Mouse (Mus musculus): ENCODE data around the gene Selenon. TPM values are rescaled to one million over a fixed set of nuclear protein-coding genes. Genes with fewer than 3 reads are reported as not detected.

The Selenon gene
- polyA plus RNA-seq, 1 experiment from 2014 or later: 48.0 TPM

DNA sequence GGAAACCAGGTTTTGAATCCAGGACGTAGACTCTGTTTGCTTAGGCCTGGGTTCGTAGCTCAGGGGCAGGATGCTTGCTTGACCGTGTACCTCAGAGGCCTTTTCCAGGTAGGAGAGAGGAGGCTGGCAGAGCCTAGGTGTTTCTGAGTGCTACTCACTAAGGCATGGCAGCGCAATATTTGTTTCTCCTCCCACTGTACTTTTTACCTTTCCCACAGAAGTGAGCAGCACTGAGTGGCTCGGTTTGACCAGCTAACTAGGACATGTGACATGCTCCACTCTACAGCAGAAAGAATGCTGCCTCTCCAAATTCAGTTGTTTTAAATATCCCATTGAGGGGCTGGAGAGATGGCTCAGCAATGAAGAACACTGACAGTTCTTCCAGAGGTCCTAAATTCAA is 63.8 kb downstream of the Selenon start:
- 92% methylated on average over 5 of the region's 5 CpGs for WGBS

More for the DNA sequence above, 63.8 kb downstream of the Selenon start:
- H3K36me3 ChIP-seq (ENCODE audit: control insufficient read depth, insufficient read depth, low read length): no peaks in the 10 kb centered on the region
- no peak overlapping the region for H3K27ac ChIP-seq (ENCODE audit: low read depth, low read length)
- H3K4me1 ChIP-seq (ENCODE audit: control insufficient read depth, insufficient read depth, low read length): no peaks in the 10 kb centered on the region
- H3K4me2 ChIP-seq (ENCODE audit: low read depth): no peak overlapping the region
- no peaks in the 10 kb centered on the region for H3K27me3 ChIP-seq (ENCODE audit: control insufficient read depth, insufficient read depth, low read length)
- no peak overlapping the region for H3K9ac ChIP-seq (ENCODE audit: low read length)
- ATAC-seq (ENCODE audit: insufficient read depth, low FRiP score, low TSS enrichment): no peak
- no peaks in the 10 kb centered on the region for H3K9me3 ChIP-seq (ENCODE audit: control insufficient read depth, low read length)
- no peak for DNase-seq (ENCODE audit: low spot score)
- H3K4me3 ChIP-seq (ENCODE audit: low read depth, low read length): no peak overlapping the region

Small RNA genes lying within 50 kb of the gene (microRNA-seq; reads per million reads assigned to microRNA genes)
- gene Mir6403: not detected

Other genes with a start within 250 kb of the Selenon start
- gene Trim63, start 237.0 kb downstream of the Selenon start, polyA plus RNA-seq (2014; fragmentation: Nextera tagmentation; extraction: Ambion mirVana): 0.87 and 1.6 TPM in 2 replicates
- gene Slc30a2, start 209.0 kb downstream of the Selenon start, polyA plus RNA-seq (2014; fragmentation: Nextera tagmentation; extraction: Ambion mirVana): not detected in 2 replicates
- gene Extl1, start 168.3 kb downstream of the Selenon start, polyA plus RNA-seq (2014; fragmentation: Nextera tagmentation; extraction: Ambion mirVana): 0.24 and 0.37 TPM in 2 replicates
- 6.9 and 11.4 TPM in 2 replicates for gene Pafah2, start 155.8 kb downstream of the Selenon start, polyA plus RNA-seq (2014; fragmentation: Nextera tagmentation; extraction: Ambion mirVana)
- gene Stmn1, start 83.8 kb downstream of the Selenon start, polyA plus RNA-seq (2014; fragmentation: Nextera tagmentation; extraction: Ambion mirVana): 3,693 and 3,815 TPM in 2 replicates
- gene Paqr7, start 55.5 kb downstream of the Selenon start, polyA plus RNA-seq (2014; fragmentation: Nextera tagmentation; extraction: Ambion mirVana): 2.0 and 2.2 TPM in 2 replicates
- gene Aunip, start 41.2 kb downstream of the Selenon start, polyA plus RNA-seq (2014; fragmentation: Nextera tagmentation; extraction: Ambion mirVana): 6.5 and 8.1 TPM in 2 replicates
- 130 and 133 TPM in 2 replicates for gene Mtfr1l, start 16.8 kb downstream of the Selenon start, polyA plus RNA-seq (2014; fragmentation: Nextera tagmentation; extraction: Ambion mirVana)
- gene Man1c1, start 152.1 kb upstream of the Selenon start, polyA plus RNA-seq (2014; fragmentation: Nextera tagmentation; extraction: Ambion mirVana): 4.8 and 5.2 TPM in 2 replicates
- 7.4 and 9.1 TPM in 2 replicates for gene Ldlrap1, start 215.9 kb upstream of the Selenon start, polyA plus RNA-seq (2014; fragmentation: Nextera tagmentation; extraction: Ambion mirVana)